Mouse (Mus musculus): ENCODE measurements around the gene Lrfn1. TPM values are rescaled to one million over a fixed set of nuclear protein-coding genes. Genes with fewer than 3 reads are reported as not detected.

Gene Lrfn1
- polyA plus RNA-seq, 1 experiment from 2014 or later: 1.1 TPM

DNA sequence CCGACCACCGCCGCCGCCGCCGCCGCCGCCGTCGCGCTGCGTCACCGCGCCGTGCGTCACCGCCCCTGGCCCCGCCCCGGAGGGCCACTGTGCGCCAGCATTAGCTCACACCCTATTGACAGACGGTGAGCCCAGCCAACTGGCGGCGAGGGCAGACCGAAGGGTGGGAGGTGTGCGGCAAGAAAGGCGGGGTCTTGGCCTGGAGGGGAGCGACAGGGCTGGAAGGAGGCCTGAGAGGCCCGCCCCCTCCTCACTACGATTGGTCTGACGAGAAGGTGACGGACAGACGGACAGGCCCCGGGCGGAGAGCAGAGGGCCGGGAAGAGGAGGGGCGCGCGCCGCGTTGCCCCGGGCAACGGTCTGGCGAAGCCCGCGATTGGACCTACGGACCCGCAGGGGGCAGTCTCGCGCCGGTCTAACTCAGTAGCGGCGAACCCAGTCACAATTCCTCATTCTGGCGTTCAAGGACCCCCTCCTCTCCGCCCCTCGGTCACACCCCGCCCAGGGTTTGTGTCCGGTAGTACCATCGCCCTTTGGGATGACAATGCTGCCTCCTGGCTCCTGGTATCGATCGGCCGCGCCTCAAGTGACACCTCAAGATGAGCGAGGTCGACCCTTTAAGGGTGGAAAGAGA is 15.4 kb upstream of the Lrfn1 start:
- H3K9me3 ChIP-seq: no peaks in the 10 kb centered on the region
- H3K27me3 ChIP-seq (replicated peaks): no peaks in the 10 kb centered on the region
- H3K4me1 ChIP-seq: peaks cover 49% of the 10 kb centered on the region
- peak overlapping the region; percentile 96 for H3K4me3 ChIP-seq
- H3K4me2 ChIP-seq: peak overlapping the region; percentile 91
- peak overlapping the region; percentile 99 for H3K9ac ChIP-seq
- H3K27ac ChIP-seq (replicated peaks): peak overlapping the region; percentile 68
- H3K36me3 ChIP-seq: peaks cover 21% of the 10 kb centered on the region
- WGBS: under 1% methylated on average over 52 of the region's 64 CpGs
- peak; percentile 98 for ATAC-seq (ENCODE audit: extremely low read depth, insufficient number of reproducible peaks, low FRiP score, low TSS enrichment)

GRCm38 (mm10) chr7:28436932-28437570 is 14.7 kb upstream of the Lrfn1 start, which contains the start of gene Gmfg:
Gmfg (plus strand) TSS chr7:28437447.
- ATAC-seq (ENCODE audit: extremely low read depth, insufficient number of reproducible peaks, low FRiP score, low TSS enrichment): peak; percentile 2; the same call in 1 of the 2 replicates
- 2% methylated on average over 16 of the region's 16 CpGs for WGBS

DNA sequence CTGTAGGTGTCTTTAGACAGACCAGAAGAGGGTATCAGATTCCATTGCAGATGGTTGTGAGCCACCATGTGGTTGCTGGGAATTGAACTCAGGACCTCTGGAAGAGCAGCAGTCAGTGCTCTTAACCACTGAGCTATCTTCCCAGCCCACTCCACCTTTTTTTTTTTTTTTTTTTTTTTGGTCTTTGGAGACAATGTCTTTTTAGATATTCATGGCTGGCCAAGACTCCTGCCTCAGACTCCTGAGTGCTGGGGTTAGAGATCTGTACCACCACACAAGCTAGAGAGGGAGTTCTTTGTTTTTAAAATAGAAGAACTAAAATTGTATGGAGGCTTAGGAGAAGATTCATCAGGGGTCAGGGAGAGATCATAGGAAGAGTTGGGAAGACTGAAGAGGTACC is 13.8 kb upstream of the Lrfn1 start:
- Histone ChIP-seq H3K9ac (no peak overlapping the region), H3K4me3 (no peak overlapping the region), H3K9me3 (no peaks in the 10 kb centered on the region), H3K36me3 (peaks cover 5% of the 10 kb centered on the region; the same call in 1 of the 2 replicates), H3K27me3 (replicated peaks) (no peaks in the 10 kb centered on the region), H3K4me2 (no peak overlapping the region), H3K4me1 (peaks cover 33% of the 10 kb centered on the region), H3K27ac (replicated peaks) (no peak overlapping the region)
- ATAC-seq (ENCODE audit: extremely low read depth, insufficient number of reproducible peaks, low FRiP score, low TSS enrichment): no peak

More at GRCm38 (mm10) chr7:28436932-28437570, 14.7 kb upstream of the Lrfn1 start, which contains the start of gene Gmfg:
- Histone ChIP-seq H3K4me3 (peak within 1 kb of the TSS; percentile 96), H3K9me3 (no peaks in the 10 kb centered on the region), H3K27me3 (replicated peaks) (no peaks in the 10 kb centered on the region), H3K4me2 (peak within 1 kb of the TSS; percentile 84), H3K4me1 (peaks cover 42% of the 10 kb centered on the region), H3K27ac (replicated peaks) (peak within 1 kb of the TSS; percentile 68), H3K9ac (peak within 1 kb of the TSS; percentile 82), H3K36me3 (peaks cover 14% of the 10 kb centered on the region; the same call in 1 of the 2 replicates)

DNA sequence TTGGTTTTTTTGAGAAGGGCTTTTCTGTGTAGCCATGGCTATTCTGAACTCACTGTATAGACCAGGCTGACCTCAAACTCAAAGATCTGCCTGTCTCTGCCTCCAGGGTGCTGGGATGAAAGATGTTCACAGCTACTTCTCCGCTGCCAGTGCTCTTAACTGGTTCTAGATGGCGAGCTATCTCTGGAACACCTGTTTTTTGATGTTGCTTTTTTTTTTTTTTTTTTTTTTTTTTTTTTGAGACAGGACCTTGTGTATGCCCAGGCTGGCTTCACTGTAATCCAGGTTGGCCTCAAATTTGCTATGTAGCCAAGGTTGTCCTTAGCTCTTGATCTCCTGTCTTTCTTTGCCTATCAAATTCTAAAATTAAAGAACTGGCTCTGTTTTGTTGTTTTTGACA is 13.0 kb upstream of the Lrfn1 start:
- WGBS: 75% methylated on average over 2 of the region's 2 CpGs
- ATAC-seq (ENCODE audit: extremely low read depth, insufficient number of reproducible peaks, low FRiP score, low TSS enrichment): no peak

GRCm38 (mm10) chr7:28440739-28441138 is 11.0 kb upstream of the Lrfn1 start:
- 48% methylated on average over 2 of the region's 2 CpGs for WGBS
- peaks cover 8% of the 10 kb centered on the region for H3K27me3 ChIP-seq (replicated peaks)
- H3K4me1 ChIP-seq: peaks cover 7% of the 10 kb centered on the region; the same call in 1 of the 2 replicates
- H3K4me2 ChIP-seq: no peak overlapping the region
- H3K9ac ChIP-seq: no peak overlapping the region; the same call in 1 of the 2 replicates
- no peaks in the 10 kb centered on the region for H3K36me3 ChIP-seq
- no peak overlapping the region for H3K4me3 ChIP-seq
- H3K27ac ChIP-seq (replicated peaks): no peak overlapping the region
- ATAC-seq (ENCODE audit: extremely low read depth, insufficient number of reproducible peaks, low FRiP score, low TSS enrichment): no peak
- H3K9me3 ChIP-seq: no peaks in the 10 kb centered on the region

More for the DNA sequence above, 13.0 kb upstream of the Lrfn1 start:
- H3K27ac ChIP-seq (replicated peaks): no peak overlapping the region
- H3K4me3 ChIP-seq: no peak overlapping the region
- no peaks in the 10 kb centered on the region for H3K9me3 ChIP-seq
- no peaks in the 10 kb centered on the region for H3K27me3 ChIP-seq (replicated peaks)
- no peak overlapping the region for H3K9ac ChIP-seq
- no peaks in the 10 kb centered on the region for H3K36me3 ChIP-seq
- no peak overlapping the region for H3K4me2 ChIP-seq
- H3K4me1 ChIP-seq: peaks cover 25% of the 10 kb centered on the region

DNA sequence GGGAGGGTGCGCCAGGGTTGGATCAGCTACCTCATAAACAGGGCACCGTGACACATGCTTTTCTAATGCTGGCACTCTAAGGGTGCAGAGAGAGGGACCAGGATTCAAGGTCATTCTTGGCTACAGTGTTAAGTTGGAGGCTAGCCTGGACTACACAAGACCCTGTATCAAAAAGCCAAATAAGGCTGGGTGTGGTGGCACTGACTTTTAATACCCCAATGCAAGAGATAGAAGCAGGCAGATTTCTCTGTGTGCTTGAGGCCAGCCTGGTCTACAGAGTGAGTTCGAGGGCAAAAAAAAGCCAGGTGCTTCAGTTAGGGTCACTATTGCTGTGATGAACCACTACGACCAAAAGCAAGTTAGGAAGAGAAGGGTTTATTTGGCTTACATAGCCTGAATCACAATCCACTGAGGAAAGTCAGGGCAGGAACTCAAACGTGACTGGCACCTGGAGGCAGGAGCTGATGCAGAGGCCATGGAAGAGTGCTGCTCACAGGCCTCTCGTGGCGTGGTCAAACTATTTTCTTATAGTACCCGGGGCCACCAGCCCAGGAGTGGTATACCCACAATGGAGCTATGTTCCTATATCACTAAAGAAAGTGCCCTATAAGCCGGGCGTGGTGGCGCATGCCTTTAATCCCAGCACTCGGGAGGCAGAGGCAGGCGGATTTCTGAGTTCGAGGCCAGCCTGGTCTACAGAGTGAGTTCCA is 9.8 kb upstream of the Lrfn1 start:
- Histone ChIP-seq H3K27me3 (replicated peaks) (peaks cover 13% of the 10 kb centered on the region), H3K27ac (replicated peaks) (peak overlapping the region; percentile 66), H3K4me1 (peaks cover 9% of the 10 kb centered on the region), H3K36me3 (no peaks in the 10 kb centered on the region), H3K4me2 (no peak overlapping the region), H3K4me3 (no peak overlapping the region), H3K9ac (no peak overlapping the region), H3K9me3 (no peaks in the 10 kb centered on the region)
- no peak for ATAC-seq (ENCODE audit: extremely low read depth, insufficient number of reproducible peaks, low FRiP score, low TSS enrichment)
- WGBS: 85% methylated on average over 14 of the region's 14 CpGs

DNA sequence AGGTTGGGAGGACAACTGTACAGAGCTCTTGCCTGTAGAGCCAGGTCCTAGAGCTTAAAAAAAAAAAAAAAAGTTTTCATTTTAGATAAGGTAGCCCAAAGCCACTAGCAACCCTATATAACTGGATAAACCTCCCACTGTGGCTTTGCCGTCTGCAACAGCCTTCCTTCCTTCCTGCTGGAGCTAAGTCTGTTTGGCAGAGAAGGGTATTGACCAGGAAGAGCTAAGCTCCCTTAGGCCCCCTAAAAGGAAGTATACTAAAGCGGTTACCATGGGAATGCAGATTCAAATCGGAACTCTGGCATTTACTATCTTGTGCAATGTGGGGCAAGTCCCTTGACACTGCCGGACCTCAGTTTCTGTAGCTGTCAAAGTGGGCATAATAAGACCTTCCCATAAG is 9.1 kb upstream of the Lrfn1 start:
- WGBS: 37% methylated on average over 4 of the region's 4 CpGs
- no peak for ATAC-seq (ENCODE audit: extremely low read depth, insufficient number of reproducible peaks, low FRiP score, low TSS enrichment)
- Histone ChIP-seq H3K4me2 (no peak overlapping the region), H3K27ac (replicated peaks) (peak overlapping the region; percentile 66; the same call in 1 of the 2 replicates), H3K4me1 (peaks cover 9% of the 10 kb centered on the region), H3K9me3 (no peaks in the 10 kb centered on the region), H3K9ac (no peak overlapping the region), H3K4me3 (no peak overlapping the region), H3K27me3 (replicated peaks) (peaks cover 16% of the 10 kb centered on the region), H3K36me3 (no peaks in the 10 kb centered on the region)

- H3K4me3 ChIP-seq: no peak overlapping the region
- 74% methylated on average over 13 of the region's 13 CpGs for whole genome bisulfite sequencing
- no peak overlapping the region for H3K27ac ChIP-seq (replicated peaks)
- H3K9ac ChIP-seq: no peak overlapping the region
- no peak overlapping the region for H3K4me2 ChIP-seq
- no peaks in the 10 kb centered on the region for H3K9me3 ChIP-seq
- peaks cover 9% of the 10 kb centered on the region for H3K4me1 ChIP-seq
- H3K27me3 ChIP-seq (replicated peaks): peaks cover 16% of the 10 kb centered on the region
- no peaks in the 10 kb centered on the region for H3K36me3 ChIP-seq
- no peak for ATAC-seq (ENCODE audit: extremely low read depth, insufficient number of reproducible peaks, low FRiP score, low TSS enrichment)
Measured at GRCm38 (mm10) chr7:28444344-28444974, 7.3 kb upstream of the Lrfn1 start.

DNA sequence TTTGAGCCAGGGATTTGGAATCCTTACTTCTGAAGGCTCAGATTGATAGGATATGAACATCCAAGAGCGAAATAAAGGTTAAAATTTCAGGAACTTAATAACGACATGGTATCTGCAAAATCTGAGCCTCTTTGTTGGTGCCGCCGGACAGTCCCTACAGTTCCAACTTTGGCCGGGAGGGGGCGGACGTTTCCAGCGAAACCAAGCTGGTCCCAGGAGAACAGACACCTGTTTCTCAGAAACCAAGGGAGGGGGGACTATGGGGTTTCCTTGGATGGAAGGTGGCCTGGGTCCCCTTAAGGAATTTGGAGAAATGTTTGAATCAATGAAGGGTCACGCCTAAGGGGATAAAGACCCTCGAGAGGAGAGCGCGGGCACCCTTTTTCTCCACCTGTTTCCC is 5.3 kb upstream of the Lrfn1 start:
- H3K9me3 ChIP-seq: no peaks in the 10 kb centered on the region
- H3K9ac ChIP-seq: no peak overlapping the region
- no peak overlapping the region for H3K4me3 ChIP-seq
- no peak overlapping the region for H3K4me2 ChIP-seq
- H3K27ac ChIP-seq (replicated peaks): no peak overlapping the region
- H3K4me1 ChIP-seq: peaks cover 9% of the 10 kb centered on the region
- peaks cover 16% of the 10 kb centered on the region for H3K27me3 ChIP-seq (replicated peaks)
- no peaks in the 10 kb centered on the region for H3K36me3 ChIP-seq
- no peak for ATAC-seq (ENCODE audit: extremely low read depth, insufficient number of reproducible peaks, low FRiP score, low TSS enrichment)
- WGBS: 10% methylated on average over 12 of the region's 12 CpGs

- Histone ChIP-seq H3K36me3 (no peaks in the 10 kb centered on the region), H3K9me3 (no peaks in the 10 kb centered on the region), H3K4me2 (no peak overlapping the region), H3K27me3 (replicated peaks) (peaks cover 16% of the 10 kb centered on the region), H3K4me1 (peaks cover 9% of the 10 kb centered on the region), H3K9ac (no peak overlapping the region; the same call in 1 of the 2 replicates), H3K27ac (replicated peaks) (no peak overlapping the region), H3K4me3 (no peak overlapping the region)
- ATAC-seq (ENCODE audit: extremely low read depth, insufficient number of reproducible peaks, low FRiP score, low TSS enrichment): no peak
- WGBS: 22% methylated on average over 12 of the region's 12 CpGs
Measured at GRCm38 (mm10) chr7:28447101-28447830, 4.5 kb upstream of the Lrfn1 start.

All from heart, embryonic 13.5 days (tissue).